Mouse (Mus musculus) adrenal gland, adult 2 months (tissue): ENCODE data around the gene Parp3. TPM values are rescaled to one million over a fixed set of nuclear protein-coding genes. Genes with fewer than 3 reads are reported as not detected.

ENCODE experiments used
- DNase-seq: peaks from one replicate; pipeline ENCODE4 v3.0.0; 2021
- polyA plus RNA-seq: library from polyadenylated mRNA; depleted of rRNA; stranded (reverse); fragments of >200 nt; gene quantifications from 2 replicates; pipeline ENCODE4 v1.2.3, GENCODE M21; 2012
- total RNA-seq, 2 experiments: library from RNA; stranded (reverse); gene quantifications; 2 replicates each; pipeline ENCODE4 v1.2.3; 2021

The Parp3 gene
- total and polyA plus RNA-seq, 3 experiments, result 39.4 to 65.6 (median 60.7) TPM

DNA sequence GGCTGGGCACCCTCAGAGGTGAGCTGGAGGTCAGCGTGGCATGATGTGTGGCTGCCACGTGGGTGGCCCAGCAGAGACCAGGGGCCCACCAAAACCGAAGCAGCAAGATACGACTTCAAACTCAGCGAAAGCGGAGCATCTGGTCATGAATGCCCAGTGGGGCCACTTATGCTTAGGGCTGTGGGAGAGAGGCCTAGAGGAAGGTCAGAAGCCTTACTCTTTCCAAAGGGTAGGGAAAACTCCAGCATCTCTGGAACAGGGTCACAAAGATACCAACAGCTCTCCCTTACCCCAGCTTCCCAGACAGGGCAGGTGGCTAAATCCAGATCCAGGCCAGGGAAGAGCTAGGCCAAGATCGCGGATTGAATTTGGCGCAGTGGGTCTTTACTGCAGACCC is 19.6 kb downstream of the Parp3 start:
- DNase-seq, result no peak

DNA sequence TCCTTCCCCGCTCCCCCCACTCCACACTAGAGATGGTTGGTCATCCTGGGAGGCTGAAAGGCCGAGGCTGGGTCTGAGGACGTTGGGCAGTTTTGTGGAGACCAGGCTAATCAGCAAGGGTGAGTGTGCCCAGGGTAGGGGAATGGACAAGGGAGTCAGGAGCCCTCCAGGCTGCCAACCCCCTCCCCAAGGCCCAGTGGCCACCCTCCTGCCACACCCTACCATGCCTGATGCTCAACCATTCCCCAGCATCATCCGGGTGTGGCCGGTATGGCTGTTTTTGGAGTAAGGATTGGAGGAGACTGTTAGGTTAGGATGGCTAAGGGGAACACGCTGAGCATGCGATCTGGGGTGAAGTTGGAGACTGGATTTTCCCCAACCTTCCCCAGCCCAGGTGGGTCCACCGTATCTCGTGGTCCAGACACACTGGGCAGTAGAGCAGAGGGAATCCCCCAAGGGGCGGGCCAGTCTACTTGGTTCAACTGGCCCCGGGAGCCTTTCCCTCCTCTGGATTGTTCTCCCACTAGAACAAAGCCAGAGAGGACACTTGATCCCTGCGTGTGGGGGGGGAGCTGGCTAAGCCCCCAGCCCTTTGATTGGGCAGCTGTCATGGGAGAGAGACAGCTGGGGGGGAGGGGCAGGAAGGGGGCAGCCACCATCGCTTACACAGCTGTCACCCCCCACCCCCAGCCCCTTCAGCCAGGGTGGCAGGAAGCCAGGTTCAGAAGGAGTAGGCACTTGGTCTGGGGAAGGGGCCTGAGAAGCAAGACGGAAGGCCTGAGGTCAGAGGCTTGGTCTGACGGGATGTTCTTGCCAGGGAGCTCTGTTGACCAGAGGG is 20.2 kb downstream of the Parp3 start:
- no peak for DNase-seq

DNA sequence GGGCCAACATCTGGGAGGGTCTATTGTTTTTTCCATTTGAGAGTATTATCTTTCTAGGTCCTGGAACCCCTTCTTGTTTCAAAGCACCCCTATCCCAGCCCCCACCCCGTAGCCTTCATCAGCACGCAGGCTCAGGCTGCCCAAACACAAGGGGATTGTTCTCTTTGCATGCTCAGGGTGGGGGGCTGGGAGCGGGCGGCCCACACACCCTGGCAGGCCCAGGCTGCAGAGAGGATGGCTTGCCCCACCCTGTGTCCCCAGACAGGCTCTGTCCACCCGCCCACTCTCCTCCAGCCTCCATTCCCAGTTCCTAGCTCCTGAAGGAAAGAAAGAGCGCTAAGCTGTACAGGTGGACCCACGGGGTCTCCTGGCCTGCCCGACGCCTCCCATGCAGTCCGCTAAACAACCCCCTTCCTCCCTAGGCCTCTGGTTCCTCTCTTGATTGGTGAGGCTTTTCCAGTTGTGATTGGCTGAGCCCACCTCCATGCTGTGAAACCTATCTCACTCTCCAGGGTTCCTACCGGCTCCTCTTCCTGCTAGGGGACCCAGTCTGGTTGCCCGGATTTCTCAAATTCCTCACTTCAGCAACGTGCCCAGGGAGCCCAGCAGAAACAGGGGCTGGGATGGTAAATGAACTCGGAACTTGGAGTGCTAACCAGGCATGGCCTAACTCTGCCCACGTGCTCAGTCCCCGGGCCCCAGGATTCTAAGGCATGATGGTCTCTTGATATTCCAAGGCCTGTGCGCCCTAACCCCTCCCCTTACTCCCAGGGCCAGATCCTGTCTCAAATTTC is 21.7 kb downstream of the Parp3 start:
- DNase-seq, result no peak

DNA sequence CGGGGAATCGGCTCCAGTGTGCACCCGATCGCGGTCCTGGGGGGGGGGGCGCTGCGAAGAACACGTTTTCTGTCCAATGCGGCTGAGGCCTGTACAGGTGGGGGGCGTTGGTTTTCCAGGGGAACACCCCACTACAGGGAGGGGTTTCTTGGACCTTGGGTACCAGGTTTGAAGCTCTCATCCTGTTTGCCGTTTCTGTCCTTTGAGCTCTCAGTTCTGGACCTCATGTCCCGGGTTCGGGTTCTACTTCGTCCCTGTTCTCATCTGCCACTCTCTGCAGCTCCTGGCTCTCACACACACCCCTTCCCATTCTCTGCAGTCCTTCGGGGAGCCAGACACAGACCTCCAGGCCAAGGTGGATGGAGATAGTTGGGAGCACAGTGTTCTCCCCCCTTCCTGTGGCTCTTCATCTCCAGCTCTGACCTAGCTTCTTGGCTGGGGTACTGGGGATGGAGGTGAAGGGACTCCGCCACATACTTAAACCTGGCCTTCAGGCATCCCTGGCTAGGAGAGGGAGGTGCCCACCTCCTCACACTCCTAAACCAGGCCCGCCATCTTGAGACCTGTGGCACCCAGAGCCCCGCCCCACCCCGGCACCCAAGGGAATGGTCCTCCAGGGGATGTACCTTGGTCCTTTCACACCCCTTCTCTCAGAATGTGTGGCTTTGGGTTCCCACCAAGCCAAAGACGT is 22.5 kb downstream of the Parp3 start:
- DNase-seq, result no peak

DNA sequence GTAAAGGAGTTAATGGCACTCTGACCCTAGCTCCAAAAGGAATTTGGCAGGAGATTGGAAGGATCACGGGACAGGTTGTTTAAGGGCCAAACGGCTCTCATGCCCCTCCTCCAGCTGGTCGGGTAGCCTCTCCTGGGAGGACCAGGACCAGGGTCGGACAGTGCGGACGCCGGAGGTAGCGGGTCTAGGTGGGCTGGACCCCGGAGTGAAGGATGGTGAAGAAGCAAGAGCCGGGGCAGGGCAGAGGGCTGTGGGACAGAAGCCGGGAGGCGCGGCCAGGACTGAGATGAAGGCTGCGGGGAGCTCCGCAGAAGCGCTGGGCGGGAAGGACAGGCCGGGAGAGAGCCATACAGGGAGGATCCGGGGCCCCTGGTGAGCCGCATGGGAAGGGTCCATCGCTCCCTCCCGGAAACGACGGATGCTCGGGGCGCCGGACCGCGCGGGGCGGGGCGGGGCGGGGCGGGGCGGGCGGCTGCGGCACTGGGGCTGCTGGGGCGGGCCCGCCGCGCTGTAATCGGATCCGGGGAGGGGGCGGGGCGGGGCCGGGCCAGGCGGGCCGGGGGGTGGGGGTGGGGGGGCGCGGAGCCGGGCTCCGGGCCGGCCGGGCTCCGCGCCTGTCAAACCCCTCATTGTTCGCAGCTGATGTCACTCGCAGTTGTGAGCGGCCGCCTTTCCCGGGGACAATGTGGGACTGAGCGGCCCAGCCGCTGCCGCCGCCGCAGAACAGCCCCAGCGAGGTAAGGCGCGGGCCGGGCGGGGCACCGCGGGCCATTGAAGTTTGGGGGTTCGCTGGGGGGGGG is 23.3 kb downstream of the Parp3 start, which contains the start of gene Pcbp4:
Gene Pcbp4, plus strand, starts transcription at position 21 of the 800 bp plus-strand sequence.
- DNase-seq, result peak; percentile 69

DNA sequence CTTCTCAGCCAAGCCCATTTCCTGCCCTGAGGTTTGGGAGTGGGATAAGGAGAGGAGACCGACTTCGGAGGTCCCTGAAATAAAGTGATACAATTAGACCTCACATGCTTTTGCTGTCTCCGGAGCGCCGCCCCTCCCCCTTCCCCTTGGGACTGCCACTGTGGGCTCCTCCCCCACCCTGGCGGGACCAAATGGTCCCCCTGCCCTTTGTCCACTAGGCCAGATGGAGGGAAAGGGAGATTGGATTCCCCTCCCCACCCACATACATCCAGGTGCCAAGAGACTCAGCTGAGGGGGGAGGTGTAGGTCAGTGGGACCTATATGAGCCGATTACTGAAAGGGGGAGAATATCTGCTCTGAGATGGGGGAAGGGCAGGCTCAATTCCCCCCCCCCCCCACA is 23.9 kb downstream of the Parp3 start:
- no peak for DNase-seq

DNA sequence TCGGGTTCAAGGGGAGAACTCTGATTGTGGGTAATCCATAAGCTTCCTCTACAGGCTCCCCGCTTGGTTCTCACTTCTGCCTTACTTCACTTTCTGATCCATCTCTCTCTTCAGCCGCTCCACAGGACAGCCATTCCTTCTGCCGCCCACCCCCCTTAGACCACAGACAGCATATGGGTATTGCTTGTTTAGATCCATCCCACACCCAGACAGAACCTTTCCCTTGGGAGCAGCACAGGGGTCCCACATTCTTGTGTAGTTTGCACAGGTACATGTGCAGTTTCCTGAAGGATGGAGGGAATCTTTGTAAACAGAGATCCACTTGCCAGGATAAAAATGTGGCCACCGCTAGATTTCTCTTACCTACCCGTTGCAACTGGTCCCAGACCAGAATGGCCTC is 24.4 kb downstream of the Parp3 start:
- DNase-seq, result no peak

DNA sequence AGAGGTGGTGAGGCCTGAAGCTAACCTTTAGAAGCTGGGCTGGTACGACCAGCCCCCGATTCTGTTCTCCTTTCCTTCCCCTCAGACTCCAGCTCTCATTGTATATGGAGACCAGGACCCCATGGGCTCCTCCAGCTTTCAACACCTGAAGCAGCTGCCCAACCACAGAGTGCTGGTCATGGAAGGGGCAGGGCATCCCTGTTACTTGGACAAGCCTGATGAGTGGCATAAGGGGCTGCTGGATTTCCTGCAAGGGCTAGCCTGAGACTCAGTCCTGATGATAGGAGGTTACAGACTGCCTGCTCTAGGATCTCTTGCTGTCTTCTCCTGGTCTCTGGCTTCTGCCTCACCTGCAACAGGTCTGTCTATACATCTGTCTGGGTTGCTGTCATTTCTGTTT is 24.9 kb downstream of the Parp3 start:
- DNase-seq, result no peak

DNA sequence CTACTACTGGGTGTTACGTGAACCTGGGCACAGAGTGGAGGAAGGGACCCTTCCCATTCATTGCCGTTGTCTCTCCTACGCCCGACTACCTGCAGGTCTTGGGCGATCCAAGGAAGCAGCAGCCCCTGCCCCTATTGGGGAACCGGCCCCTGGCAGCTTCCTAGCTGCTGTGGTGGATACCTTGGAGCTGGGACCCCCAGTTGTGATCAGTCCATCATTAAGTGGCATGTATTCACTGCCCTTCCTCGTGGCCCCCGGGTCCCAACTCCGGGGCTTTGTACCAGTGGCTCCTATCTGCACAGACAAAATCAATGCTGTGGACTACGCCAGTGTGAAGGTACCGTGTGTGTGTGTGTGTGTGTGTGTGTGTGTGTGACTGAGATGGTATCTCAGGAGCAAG is 25.5 kb downstream of the Parp3 start:
- no peak for DNase-seq

DNA sequence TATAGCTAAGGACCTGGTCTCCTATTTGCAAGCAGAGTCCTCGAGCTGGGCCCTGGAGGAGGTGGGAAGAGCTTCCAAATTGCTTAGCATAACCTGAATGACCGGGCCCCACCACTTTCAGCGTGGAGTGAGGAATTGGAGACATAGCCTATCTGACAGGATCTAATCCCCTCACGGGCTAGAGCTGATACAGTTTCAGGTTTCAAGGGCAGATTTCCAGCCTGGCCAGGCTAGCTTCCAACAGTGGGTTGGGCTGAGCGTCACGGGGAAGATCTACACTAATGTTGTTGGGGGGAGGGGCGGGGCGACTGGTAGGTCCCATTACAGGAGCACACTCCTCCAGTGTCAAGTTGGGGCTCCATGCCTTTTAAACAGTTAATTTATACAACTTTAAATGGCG is 26.1 kb downstream of the Parp3 start:
- peak; percentile 82 for DNase-seq

DNA sequence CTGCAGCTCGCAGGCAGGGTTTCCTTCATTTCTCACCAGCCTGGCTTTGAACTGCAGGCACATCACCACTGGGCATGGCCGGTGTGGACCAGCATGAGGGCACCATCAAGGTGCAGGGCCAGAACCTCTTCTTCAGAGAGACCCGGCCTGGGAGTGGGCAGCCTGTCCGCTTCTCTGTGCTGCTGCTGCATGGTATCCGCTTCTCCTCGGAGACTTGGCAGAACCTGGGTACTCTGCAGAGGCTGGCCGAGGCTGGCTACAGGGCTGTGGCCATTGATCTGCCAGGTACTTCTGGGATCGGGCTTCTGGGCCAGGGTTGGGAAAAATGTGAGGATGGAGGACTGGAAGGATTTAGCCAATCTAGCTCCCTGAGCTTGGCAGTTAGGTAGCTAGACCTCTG is 26.8 kb downstream of the Parp3 start:
- DNase-seq, result no peak

DNA sequence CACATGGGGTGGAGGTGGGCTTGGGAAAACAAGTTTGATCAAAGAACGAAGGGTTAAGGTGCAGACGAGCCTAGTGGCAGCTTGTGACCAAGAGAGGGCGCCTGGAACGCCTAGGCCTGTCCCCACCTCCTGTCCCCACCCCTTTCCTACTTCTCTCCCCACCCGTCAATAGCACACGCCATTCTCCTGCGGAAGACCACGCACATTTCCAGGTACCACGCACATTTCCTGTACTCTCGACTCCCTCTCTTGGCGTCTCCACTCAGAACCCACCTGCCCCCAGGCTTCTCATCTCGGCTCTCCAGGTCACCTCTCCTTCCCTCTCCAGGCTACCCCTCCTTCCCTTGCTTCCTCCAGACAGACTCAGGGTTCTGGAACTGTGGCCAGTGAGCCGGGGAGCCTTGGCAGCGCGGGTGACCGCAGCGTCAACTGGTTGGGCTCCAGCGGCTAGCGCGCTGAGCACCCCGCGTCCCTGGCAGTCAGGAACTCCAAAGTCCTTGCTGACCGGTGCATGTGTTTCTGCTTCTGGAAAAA is 28.2 kb downstream of the Parp3 start:
- DNase-seq, result peak; percentile 89

DNA sequence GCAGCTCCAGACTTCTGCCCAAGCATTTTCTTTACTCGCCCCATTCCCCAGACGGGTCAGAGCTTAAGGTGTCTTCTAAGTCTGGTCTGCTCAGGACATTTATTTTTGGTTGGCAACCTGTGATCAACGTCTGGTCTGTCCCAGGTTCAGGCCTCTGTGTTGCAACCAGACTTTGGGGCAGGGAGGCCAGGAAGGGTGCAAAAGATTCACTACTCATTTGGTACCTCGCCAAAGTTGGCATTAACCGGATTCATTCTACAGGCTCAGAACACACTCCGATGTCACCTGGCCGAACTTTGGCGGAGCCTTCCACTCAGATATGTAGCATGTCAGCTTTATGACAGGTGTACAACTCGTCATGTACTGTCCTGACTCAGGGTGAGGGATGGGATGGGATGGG is 28.8 kb downstream of the Parp3 start:
- DNase-seq, result no peak

DNA sequence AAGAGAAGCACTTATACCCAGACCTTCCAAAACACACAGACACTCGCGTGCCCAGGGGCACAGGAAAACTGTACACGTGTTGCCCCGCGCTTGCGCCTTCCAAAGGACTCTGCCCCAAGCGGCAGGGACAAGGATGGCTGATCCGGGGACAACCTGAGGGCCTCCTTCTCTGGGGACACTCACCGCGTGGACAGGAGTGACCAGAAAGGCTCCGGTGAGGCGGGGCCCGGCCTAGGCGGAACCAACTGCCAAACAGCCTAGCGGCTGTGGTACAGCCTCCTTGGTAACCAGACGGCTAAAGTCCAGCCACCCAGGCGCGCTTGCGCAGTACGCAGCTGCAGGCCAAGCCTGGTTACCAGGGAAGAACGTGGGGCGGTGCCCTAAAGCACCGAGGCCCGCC is 29.4 kb downstream of the Parp3 start, which contains the start of the genes Abhd14b and Abhd14a:
Gene Abhd14b, plus strand, starts transcription at position 112 of the 400 bp plus-strand sequence.
Gene Abhd14a, minus strand, starts transcription at position 331 of the 400 bp plus-strand sequence.
- peak; percentile 98 for DNase-seq

DNA sequence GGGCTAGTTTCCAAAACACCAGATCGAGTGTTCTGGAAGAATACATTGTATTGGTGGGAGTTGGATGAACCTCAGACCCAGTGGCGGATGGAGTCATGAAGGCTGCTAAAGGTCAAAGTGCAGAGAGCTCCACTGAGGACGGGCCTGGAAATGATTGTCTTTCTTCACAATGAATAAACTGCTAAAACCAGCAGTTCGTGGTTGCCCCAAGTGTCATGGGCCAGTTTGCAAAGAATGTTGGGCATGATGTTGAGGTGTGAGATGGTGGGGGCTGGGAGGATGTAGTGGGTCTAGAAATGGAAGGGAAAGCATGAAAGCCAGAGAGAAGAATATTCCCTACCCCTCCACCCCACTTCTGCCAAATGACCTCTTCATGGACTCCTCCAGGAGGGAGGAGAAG is 31.9 kb downstream of the Parp3 start:
- no peak for DNase-seq

DNA sequence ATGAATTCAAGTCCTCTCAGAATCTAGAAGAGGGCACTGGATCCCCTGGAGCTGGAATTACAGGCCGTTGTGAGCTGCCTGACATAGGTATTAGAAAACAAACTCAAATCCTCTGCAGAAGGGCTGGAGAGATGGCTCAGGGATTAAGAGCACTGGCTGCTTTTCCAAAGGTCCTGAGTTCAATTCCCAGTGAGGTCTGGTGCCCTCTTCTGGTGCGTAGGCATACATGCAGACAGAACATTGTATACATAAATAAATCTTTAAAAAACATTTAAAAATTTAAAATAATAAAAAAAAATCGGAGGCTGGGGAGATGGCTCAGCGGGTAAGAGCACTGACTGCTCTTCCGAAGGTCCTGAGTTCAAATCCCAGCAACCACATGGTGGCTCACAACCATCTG is 34.1 kb downstream of the Parp3 start:
- no peak for DNase-seq

DNA sequence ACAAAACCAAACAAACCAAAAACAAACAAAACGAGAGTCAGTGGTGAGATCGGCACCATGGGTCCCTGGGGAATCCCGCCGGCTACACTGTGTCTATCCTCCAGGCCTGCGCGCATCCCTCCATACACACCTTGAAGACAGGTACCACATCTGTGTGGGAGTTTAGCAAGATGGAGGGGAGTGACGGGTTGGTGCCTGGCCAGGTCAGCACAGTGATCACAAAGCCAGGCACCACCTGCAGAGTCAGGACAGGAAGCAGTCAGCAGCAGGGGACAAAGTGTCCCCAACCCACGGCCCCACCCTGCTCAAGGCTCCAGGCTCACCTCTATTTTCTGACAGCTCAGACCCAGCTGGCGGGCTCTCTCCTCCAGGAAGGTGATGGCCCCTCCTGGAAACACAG is 40.2 kb downstream of the Parp3 start:
- DNase-seq, result no peak

DNA sequence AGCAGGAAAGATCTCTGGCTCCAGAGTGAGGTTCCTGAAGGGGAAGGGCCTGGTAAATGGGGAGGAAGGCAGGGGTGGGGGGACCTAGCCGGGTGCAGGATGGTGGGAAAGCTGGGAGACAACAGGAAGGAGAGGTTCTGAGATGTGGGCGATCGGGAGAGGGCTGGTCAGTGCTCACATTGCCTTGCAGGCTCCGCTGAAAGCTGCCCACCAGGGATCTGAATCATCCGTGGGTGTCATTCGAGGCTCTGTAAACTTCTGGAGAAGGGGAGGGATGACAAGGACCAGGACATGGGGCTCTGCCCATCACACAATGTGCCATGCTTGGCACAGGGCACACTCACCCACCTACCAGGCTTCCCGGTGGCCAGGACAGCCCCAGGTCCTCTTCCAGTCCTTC is 43.4 kb downstream of the Parp3 start:
- DNase-seq, result no peak

DNA sequence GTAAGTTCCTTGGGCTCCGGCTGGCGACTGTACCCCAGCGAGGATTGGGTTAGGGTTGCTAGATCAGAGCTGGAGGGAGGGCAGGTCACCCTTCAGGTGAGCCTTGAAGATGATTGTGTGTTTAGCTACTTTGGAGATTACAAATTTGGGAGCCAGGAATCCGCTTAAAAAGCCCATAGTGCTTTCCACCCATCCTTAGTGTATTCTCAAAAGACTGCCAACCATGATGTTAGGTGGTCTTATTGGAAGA is 46.8 kb downstream of the Parp3 start:
- DNase-seq, result no peak

DNA sequence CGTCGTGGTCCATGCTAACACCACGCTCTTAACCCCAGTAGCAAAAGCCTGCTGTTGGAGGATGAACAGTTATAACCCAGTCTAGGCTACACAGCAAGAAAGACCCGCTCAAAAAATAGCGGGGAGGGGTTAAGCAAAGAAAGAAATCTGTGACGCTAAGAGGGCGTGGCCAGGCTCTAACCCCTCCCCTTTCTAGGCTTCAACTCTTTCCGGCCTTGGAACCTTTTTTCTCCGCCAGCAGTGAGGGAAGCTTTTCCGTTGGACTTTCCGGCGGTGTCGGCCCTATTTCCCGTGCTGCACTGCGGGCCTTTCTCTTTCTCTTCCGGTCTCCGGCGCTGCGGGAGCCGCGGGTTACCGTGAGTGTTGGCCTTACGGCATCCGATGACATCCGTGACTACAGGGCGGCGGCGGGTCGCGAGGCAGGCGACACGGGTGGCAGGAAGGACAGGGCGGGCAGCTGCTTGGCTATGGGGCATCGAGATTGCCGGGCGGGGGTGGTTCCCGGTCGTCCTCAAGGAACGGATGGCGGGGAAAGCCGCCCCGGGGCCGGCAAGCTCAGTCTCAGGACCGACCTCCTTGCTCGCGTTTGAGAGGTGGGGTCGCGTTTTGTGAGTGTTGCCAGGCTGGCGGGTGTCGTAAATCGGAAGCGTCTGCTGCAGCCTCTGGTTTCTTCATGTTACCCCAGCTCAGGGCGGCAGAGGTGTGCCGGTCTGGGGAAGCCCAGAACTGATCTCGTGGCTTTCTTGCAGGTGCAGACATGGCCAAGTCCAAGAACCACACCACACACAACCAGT is 47.3 kb downstream of the Parp3 start, which contains the start of gene Rpl29:
Gene Rpl29, plus strand, starts transcription at position 234 of the 794 bp plus-strand sequence.
- peak; percentile 95 for DNase-seq

DNA sequence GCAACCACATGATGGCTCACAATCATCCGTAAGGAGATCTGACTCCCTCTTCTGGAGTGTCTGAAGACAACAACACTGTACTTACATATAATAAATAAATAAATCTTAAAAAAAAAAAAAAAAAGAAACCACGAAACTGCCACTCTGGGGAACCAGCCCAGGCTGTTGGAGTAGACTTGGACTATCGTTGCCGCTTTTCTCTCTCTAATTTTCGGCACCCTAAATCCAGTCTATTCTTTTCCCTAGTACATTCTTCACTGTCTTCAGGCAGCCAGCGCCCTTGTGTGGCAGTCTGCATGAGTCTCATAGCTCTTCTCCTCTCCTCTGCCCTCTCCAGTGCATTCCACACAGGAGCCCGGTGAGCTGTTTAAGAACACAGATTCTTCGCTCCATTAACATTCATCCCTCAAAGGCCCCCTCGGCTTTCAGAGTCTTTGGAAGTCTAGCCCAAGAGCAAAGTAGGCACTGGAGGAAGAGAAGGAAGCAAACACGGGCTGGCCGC is 48.0 kb downstream of the Parp3 start:
- no peak for DNase-seq
